Mouse (Mus musculus): Measurements from ENCODE around the gene Nrn1. TPM values are rescaled to one million over a fixed set of nuclear protein-coding genes. Genes with fewer than 3 reads are reported as not detected.

Gene Nrn1
- polyA plus RNA-seq (2012; rRNA removed): 1.1 and 1.8 TPM in 2 replicates

DNA sequence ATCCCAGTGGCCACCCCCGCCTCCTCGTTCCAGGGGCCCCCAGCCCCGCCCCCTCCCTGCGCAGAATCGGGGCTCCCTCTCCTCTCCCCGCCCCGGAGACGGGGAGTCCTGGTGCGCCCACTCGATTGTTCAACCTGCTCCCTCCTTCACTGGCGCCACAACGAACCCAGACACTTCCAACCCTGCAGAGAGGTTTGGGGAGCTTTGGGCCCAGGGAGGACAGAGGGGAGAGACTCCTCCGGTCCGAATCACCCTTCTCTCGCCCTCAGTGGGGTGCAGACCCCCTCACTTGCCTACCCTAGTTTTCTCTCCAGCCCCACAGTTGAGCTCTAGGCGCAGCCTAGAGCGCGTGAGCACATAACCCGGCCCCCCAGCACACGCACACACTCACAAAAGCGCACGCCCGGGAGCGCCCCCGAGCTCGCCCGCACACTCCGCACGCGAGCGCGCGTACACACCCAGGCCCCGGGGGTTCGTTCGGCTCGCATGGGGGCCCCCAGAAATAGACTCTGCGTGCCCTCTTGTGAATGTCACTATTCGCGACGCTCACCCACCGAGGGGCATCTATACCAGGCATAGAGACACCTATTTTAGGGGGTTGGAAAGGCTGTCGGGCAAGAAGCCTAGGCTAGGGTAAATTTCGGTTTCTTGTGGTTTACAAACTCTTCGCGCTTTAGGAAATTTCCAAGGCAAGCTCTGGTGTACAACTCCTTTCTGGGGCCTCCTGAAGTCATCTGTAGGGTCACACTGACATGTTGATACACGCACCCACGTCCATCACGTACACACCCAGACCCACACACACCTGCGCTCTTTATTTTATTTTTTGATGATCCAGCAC lies at the start of gene Nrn1:
Nrn1 (minus strand) TSS at position 401 of the 841 bp plus-strand sequence.
- H3K27ac ChIP-seq (ENCODE audit: control insufficient read depth, insufficient read depth, low read depth, low read length): peak within 1 kb of the TSS; percentile 3

DNA sequence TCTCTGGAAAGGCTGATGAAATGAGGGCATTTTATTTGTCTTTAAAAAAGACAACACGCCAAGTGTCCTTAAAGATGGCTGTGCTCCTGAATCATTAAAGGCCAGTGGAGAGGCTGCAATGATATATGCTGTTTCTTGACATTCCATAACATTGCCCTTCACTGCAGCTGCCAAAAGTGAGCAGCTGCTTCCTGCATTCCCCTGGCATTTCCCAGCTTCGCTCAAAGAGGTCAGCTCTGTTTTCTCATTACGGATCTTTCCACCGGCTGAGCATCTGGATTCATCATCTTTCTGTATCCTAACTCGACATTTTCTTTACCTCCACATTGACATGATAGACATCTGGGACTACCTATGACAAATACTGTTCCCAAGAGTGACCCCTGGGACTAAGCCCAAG lies 44.7 kb upstream of the Nrn1 start:
- Histone ChIP-seq H3K27ac (ENCODE audit: control insufficient read depth, insufficient read depth, low read depth, low read length) (no peak overlapping the region), H3K4me1 (ENCODE audit: control insufficient read depth, insufficient read depth, low read length) (no peaks in the 10 kb centered on the region), H3K36me3 (ENCODE audit: control insufficient read depth, insufficient read depth, low read length) (no peaks in the 10 kb centered on the region), H3K4me3 (ENCODE audit: control insufficient read depth, low read depth, low read length) (no peak overlapping the region), H3K27me3 (ENCODE audit: control insufficient read depth, insufficient read depth, low read length) (no peaks in the 10 kb centered on the region)
- TF ChIP-seq POLR2A (IDR thresholded peaks at IDR 0.05; ENCODE audit: control insufficient read depth, low read depth, low read length) (no peak), CTCF (IDR thresholded peaks at IDR 0.05; ENCODE audit: control insufficient read depth, insufficient read depth, insufficient replicate concordance, low read depth, low read length) (no peak)

More for the DNA sequence above, at the start of gene Nrn1:
- peaks cover 5% of the 10 kb centered on the region for H3K27me3 ChIP-seq (ENCODE audit: control insufficient read depth, insufficient read depth, low read length)
- peaks cover 10% of the 10 kb centered on the region for H3K4me1 ChIP-seq (ENCODE audit: control insufficient read depth, insufficient read depth, low read length)
- TF ChIP-seq CTCF (IDR thresholded peaks at IDR 0.05; ENCODE audit: control insufficient read depth, insufficient read depth, insufficient replicate concordance, low read depth, low read length) (no peak), POLR2A (IDR thresholded peaks at IDR 0.05; ENCODE audit: control insufficient read depth, low read depth, low read length) (no peak)
- peak within 1 kb of the TSS; percentile 53 for H3K4me3 ChIP-seq (ENCODE audit: control insufficient read depth, low read depth, low read length)
- no peaks in the 10 kb centered on the region for H3K36me3 ChIP-seq (ENCODE audit: control insufficient read depth, insufficient read depth, low read length)

GRCm38 (mm10) chr13:36766801-36767200 lies 31.9 kb upstream of the Nrn1 start:
- TF ChIP-seq POLR2A (IDR thresholded peaks at IDR 0.05; ENCODE audit: control insufficient read depth, low read depth, low read length): no peak
- TF ChIP-seq CTCF (IDR thresholded peaks at IDR 0.05; ENCODE audit: control insufficient read depth, insufficient read depth, insufficient replicate concordance, low read depth, low read length): no peak
- H3K36me3 ChIP-seq (ENCODE audit: control insufficient read depth, insufficient read depth, low read length): no peaks in the 10 kb centered on the region
- H3K4me3 ChIP-seq (ENCODE audit: control insufficient read depth, low read depth, low read length): no peak overlapping the region
- H3K4me1 ChIP-seq (ENCODE audit: control insufficient read depth, insufficient read depth, low read length): no peaks in the 10 kb centered on the region
- H3K27ac ChIP-seq (ENCODE audit: control insufficient read depth, insufficient read depth, low read depth, low read length): no peak overlapping the region
- H3K27me3 ChIP-seq (ENCODE audit: control insufficient read depth, insufficient read depth, low read length): no peaks in the 10 kb centered on the region

- Histone ChIP-seq H3K4me3 (ENCODE audit: control insufficient read depth, low read depth, low read length) (no peak overlapping the region), H3K36me3 (ENCODE audit: control insufficient read depth, insufficient read depth, low read length) (no peaks in the 10 kb centered on the region), H3K27me3 (ENCODE audit: control insufficient read depth, insufficient read depth, low read length) (no peaks in the 10 kb centered on the region), H3K4me1 (ENCODE audit: control insufficient read depth, insufficient read depth, low read length) (no peaks in the 10 kb centered on the region), H3K27ac (ENCODE audit: control insufficient read depth, insufficient read depth, low read depth, low read length) (no peak overlapping the region)
- TF ChIP-seq POLR2A (IDR thresholded peaks at IDR 0.05; ENCODE audit: control insufficient read depth, low read depth, low read length) (no peak), CTCF (IDR thresholded peaks at IDR 0.05; ENCODE audit: control insufficient read depth, insufficient read depth, insufficient replicate concordance, low read depth, low read length) (no peak)
Measured at GRCm38 (mm10) chr13:36751861-36752260, 16.9 kb upstream of the Nrn1 start.

- Histone ChIP-seq H3K27me3 (ENCODE audit: control insufficient read depth, insufficient read depth, low read length) (no peaks in the 10 kb centered on the region), H3K27ac (ENCODE audit: control insufficient read depth, insufficient read depth, low read depth, low read length) (no peak overlapping the region), H3K4me1 (ENCODE audit: control insufficient read depth, insufficient read depth, low read length) (no peaks in the 10 kb centered on the region), H3K36me3 (ENCODE audit: control insufficient read depth, insufficient read depth, low read length) (no peaks in the 10 kb centered on the region), H3K4me3 (ENCODE audit: control insufficient read depth, low read depth, low read length) (no peak overlapping the region)
- no peak for TF ChIP-seq POLR2A (IDR thresholded peaks at IDR 0.05; ENCODE audit: control insufficient read depth, low read depth, low read length)
- no peak for TF ChIP-seq CTCF (IDR thresholded peaks at IDR 0.05; ENCODE audit: control insufficient read depth, insufficient read depth, insufficient replicate concordance, low read depth, low read length)
Measured at GRCm38 (mm10) chr13:36750056-36750455, 15.1 kb upstream of the Nrn1 start.

DNA sequence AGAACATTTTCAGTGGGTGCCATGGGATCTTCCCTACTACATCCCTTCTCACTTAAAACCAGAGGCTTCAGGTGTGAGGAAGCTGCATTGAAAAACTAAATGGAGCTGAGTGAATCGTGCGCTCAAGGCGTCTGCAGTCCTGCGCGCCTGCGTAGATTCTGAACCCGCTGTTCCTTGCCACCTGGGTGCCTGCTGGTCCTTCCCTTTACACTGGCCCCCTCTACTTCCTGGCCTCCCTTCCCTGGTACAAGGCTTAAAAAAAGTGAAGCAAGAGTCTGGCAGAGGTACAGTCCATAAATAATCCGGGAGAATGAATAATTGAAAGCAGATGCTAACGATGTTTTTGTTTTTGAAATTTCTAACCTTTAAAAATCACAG lies 1.7 kb upstream of the Nrn1 start:
- no peak overlapping the region for H3K27ac ChIP-seq (ENCODE audit: control insufficient read depth, insufficient read depth, low read depth, low read length)
- H3K4me1 ChIP-seq (ENCODE audit: control insufficient read depth, insufficient read depth, low read length): peaks cover 7% of the 10 kb centered on the region; the same call in 1 of the 2 replicates
- TF ChIP-seq CTCF (IDR thresholded peaks at IDR 0.05; ENCODE audit: control insufficient read depth, insufficient read depth, insufficient replicate concordance, low read depth, low read length): no peak
- no peak for TF ChIP-seq POLR2A (IDR thresholded peaks at IDR 0.05; ENCODE audit: control insufficient read depth, low read depth, low read length)
- H3K4me3 ChIP-seq (ENCODE audit: control insufficient read depth, low read depth, low read length): no peak overlapping the region; the same call in 1 of the 2 replicates
- H3K27me3 ChIP-seq (ENCODE audit: control insufficient read depth, insufficient read depth, low read length): peaks cover 4% of the 10 kb centered on the region
- no peaks in the 10 kb centered on the region for H3K36me3 ChIP-seq (ENCODE audit: control insufficient read depth, insufficient read depth, low read length)

DNA sequence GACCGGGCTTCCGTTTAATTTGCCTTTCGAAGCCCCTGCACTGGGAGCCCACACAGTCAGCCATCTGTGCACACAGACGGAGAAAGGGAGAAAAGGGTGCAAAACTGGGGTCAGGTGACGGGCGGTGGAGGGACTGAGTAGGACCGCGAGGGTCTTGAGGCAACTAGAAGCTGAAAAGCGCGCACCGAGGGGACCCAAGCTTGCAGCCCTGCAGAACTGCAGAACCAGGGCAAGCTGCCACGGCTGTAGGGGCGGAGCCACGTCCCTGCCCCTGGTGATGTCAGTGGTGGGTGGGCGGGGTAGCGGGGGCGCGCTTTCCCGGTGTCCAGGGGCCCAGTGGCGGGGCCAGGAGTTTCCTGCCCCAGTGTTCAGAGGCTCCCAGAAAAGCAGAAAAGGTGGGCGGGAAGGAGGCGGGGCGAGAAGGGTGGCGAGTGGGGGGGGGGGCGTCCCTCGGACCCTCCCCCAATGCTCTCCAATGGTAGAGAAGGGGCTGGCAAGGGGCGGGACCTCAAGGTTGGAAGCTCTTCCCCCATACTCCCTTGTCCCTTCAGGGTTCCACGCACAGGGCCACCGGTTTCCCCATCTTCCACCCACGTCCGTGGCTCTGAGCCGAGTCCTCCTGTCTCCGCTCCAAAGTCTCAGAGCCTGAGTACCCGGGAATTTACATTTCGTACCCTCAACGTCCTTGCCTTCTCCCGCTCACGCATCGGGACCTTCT lies 1.1 kb upstream of the Nrn1 start:
- H3K36me3 ChIP-seq (ENCODE audit: control insufficient read depth, insufficient read depth, low read length): no peaks in the 10 kb centered on the region
- H3K4me1 ChIP-seq (ENCODE audit: control insufficient read depth, insufficient read depth, low read length): peaks cover 7% of the 10 kb centered on the region; the same call in 1 of the 2 replicates
- no peak overlapping the region for H3K27ac ChIP-seq (ENCODE audit: control insufficient read depth, insufficient read depth, low read depth, low read length)
- peaks cover 5% of the 10 kb centered on the region for H3K27me3 ChIP-seq (ENCODE audit: control insufficient read depth, insufficient read depth, low read length)
- H3K4me3 ChIP-seq (ENCODE audit: control insufficient read depth, low read depth, low read length): peak overlapping the region; percentile 29
- TF ChIP-seq POLR2A (IDR thresholded peaks at IDR 0.05; ENCODE audit: control insufficient read depth, low read depth, low read length) (no peak), CTCF (IDR thresholded peaks at IDR 0.05; ENCODE audit: control insufficient read depth, insufficient read depth, insufficient replicate concordance, low read depth, low read length) (no peak)
